Mouse (Mus musculus): ENCODE data around the gene Atp6v0e2.

Atp6v0e2 gene

DNA sequence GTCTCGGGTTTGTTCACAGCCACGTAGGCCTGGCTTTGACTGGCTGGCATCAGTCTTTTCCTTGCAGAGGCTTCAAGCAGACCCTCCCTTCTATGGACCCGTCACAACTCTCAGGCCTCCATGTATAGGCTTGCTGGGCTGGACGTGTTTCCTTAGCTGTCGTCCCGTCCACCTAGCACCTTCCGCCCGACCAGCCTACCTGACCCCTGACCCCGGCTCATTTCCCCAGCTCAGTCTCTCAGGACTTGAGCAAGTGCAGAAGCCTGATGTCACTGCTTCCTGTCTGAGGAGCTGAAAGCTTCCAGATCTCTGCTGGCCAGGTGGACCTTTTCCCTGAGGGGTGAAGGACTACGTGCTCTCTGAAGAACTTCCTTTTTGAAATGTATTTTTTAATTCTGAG lies 35.9 kb downstream of the Atp6v0e2 start:
- peak; percentile 60 for DNase-seq (ENCODE audit: extremely low spot score)

DNA sequence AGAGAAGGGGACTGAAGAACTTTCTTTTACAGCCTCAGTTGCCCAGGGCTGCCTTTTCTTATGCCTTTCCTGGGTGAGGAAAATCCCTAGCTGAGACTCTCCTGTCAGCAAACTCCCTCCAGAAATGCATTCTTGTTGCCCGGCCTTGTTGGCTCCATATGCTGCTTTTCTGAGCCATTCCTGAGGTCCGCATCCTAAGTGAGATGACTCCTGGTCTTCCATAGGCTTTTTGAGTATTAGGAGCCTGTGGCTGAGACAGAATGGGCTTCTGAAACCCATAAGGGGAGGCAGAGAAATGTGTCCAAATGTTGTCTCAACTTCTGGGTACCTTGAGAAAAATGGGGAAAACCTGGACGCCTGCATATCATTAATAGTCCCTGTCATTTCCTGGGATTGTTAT lies 36.6 kb downstream of the Atp6v0e2 start:
- no peak for DNase-seq (ENCODE audit: extremely low spot score)

DNA sequence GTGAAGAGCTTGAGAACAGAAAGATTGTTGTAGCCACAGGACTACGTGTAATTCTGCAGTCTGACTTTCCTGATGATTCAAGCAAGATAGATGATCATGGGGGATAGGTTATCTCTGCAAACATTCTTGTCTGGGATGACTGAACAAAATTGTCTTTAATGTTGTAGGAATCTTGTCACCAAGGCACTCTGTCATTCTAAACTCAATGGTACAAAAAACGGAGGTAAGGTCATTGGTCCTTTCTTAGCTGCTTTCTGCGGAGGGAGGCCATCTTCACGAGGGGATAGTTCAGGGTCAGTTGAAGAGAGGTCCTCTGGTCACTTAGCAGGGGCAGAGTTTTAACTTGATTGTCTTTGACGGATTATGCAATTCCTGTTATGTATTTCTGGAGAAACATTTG lies 41.3 kb downstream of the Atp6v0e2 start:
- no peak for DNase-seq (ENCODE audit: extremely low spot score)

DNA sequence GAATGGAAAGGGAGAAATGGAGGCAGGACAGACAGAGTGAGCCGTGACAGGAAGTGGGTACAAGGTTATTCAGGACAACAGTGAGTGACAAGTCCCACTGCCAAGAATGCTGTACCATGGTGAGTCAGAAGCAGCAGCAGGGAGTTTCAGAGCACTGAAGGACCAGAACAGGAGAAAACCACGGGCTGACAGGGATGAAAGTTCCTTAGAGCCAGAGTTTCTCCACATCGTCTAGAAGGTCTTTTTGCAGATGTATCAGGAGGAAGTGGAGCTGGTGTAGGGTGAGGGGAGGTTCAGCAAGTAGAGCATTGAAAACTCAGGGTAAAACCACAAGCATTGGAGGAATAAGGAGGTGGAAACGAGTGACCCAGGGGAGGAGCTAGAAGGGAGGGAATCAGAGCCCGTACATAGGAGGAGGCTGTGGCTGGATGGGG lies 41.8 kb downstream of the Atp6v0e2 start:
- no peak for DNase-seq (ENCODE audit: extremely low spot score)

DNA sequence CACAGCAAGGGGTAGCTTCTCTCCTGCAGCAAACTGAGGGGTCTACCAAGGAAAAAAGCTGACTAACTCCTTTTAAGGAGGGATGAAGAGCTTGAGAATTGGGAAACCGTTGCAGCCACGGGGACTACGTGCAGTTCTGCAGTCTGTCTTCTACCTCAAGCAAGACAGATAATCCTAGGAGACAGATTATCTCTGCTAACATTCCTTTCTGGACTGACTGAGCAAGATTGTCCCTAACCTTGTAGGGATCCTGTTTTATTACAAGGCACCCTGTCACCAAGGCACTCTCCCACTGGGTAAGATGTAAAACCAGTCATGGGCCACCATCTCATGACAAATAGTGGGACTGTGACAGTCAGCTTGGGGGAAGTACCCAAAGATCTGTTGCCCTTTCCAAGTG lies 43.8 kb downstream of the Atp6v0e2 start:
- DNase-seq (ENCODE audit: extremely low spot score), result no peak

DNA sequence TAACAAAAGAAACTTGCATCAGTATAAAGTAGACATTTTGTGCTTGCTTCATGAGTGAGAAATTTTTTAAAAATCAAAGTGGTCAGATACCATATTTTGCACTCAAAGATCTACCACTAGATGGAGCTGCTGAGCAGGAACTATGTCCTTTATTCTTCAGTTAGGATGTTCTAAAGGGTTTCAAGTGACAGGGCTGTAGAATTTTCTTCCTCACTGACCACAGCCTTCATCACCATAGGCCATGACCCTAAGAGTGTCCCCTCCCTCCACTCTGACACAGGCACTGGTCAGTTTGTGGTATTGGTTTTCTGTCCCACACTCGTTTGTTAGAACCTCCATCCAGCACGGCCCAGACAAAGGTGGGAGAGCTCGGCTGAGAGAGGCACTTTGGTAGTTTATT lies 44.6 kb downstream of the Atp6v0e2 start:
- DNase-seq (ENCODE audit: extremely low spot score), result peak; percentile 53

DNA sequence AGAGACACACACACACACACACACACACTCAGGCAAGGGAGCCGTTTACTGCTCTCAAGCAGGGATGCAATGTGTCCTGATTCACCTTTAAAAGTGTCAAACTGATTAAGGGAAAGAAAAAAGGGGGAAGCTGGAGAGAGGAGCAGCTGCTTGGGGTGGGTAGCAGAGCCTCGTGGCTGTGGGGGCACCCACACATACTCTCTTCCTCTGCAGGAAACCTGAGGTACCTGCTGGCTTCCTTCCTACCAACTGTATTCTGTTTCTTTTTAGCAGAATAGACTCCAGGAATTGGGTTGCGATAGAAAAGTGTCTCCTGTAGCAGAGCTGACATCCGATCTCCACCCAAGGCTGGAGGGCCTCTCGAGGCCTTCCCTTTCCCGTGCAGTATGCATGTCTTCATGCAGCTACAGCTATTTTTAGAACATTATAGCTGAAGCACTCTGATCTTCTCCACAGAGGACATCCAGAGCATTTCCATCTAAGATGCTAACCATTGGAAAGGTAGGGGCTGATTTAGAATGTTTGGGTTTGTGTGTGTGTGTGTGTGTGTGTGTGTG lies 51.9 kb downstream of the Atp6v0e2 start, which contains the start of gene Gm45021:
Gene Gm45021, plus strand, starts transcription at position 417 of the 557 bp plus-strand sequence.
- DNase-seq (ENCODE audit: extremely low spot score), result no peak
